Comparison of ENCODE assay signal across 8 mouse cellular contexts in genomic region chr4:71291111-71291740, GRCm38 (mm10).
DNase-seq lines count a peak whose midpoint lies in the region; ATAC-seq lines count a peak whose summit lies in the region.
"Not testable (repeated sequence)": the region's sequence is repeated elsewhere in the genome, so short reads cannot be mapped to it uniquely, and the experiment has no call there.

No protein-coding gene starts in this region.

- not testable (repeated sequence) for H3K4me1 ChIP-seq in heart, embryonic 13.5 days; liver, embryonic 12.5 days

- peaks cover 32% of the 10 kb centered on the region for H3K9me3 ChIP-seq in heart, embryonic 13.5 days
- not testable (repeated sequence) for H3K9me3 ChIP-seq in liver, embryonic 12.5 days (replicated peaks)

- 81% methylated on average over 22 of the region's 22 CpGs for WGBS in heart, embryonic 13.5 days
- WGBS in liver, embryonic 12.5 days (ENCODE audit: insufficient replicate concordance): 67% methylated on average over 22 of the region's 22 CpGs

- H3K9ac ChIP-seq in heart, embryonic 13.5 days; liver, embryonic 12.5 days: not testable (repeated sequence)

- H3K4me3 ChIP-seq in heart, embryonic 13.5 days: peak overlapping the region; percentile 23
- peak overlapping the region; percentile 39 for H3K4me3 ChIP-seq in liver, embryonic 12.5 days

- H3K4me2 ChIP-seq in heart, embryonic 13.5 days: peak overlapping the region; percentile 16; the same call in 1 of the 2 replicates
- peak overlapping the region; percentile 39 for H3K4me2 ChIP-seq in liver, embryonic 12.5 days

- not testable (repeated sequence) for H3K27ac ChIP-seq in heart, embryonic 13.5 days (replicated peaks); liver, embryonic 12.5 days

- not testable (repeated sequence) for ATAC-seq in heart, embryonic 13.5 days (ENCODE audit: extremely low read depth, insufficient number of reproducible peaks, low FRiP score, low TSS enrichment); liver, embryonic 12.5 days

- H3K27me3 ChIP-seq in heart, embryonic 13.5 days (replicated peaks); liver, embryonic 12.5 days (replicated peaks): not testable (repeated sequence)

- not testable (repeated sequence) for H3K36me3 ChIP-seq in heart, embryonic 13.5 days; liver, embryonic 12.5 days

- DNase-seq in MEL-GATA-1-ER (ENCODE audit: extremely low read depth, low read depth): peak; percentile 84
- DNase-seq in c-Kit-positive CD71-positive TER-119-negative erythroid progenitor cells, embryonic 14.5 days (ENCODE audit: low read depth): peak; percentile 39
- peak; percentile 29 for DNase-seq in kidney, adult 9 months
- DNase-seq in lung, postnatal 4 days: peak; percentile 44 to 46
- DNase-seq in spleen, adult 18-20 months: peak; percentile 56 to 64
- peak; percentile 57 for DNase-seq in thymus, postnatal 4 days

Comparison
In these comparisons a context has a peak if more than half of its experiments do, and no peak if none do; other contexts are left out.
1. DNase-seq: peak in every context shown above with its lines; median percentile 84 in MEL-GATA-1-ER; 60 in spleen, adult 18-20 months; 57 in thymus, postnatal 4 days; 45 in lung, postnatal 4 days; 39 in c-Kit-positive CD71-positive TER-119-negative erythroid progenitor cells, embryonic 14.5 days; 29 in kidney, adult 9 months.